Mouse (Mus musculus) thymus, adult 2 months (tissue): Measurements from ENCODE around the gene Sp2. TPM values are rescaled to one million over a fixed set of nuclear protein-coding genes. Genes with fewer than 3 reads are reported as not detected.

Source experiments
- DNase-seq: peaks from one replicate; pipeline ENCODE4 v3.0.0; 2021
- H3K27ac ChIP-seq: fragments of 200-500 bp; 2 replicates; pipeline ENCODE4 v1.5.1; 2012; ENCODE audit warnings: low read length, control low read depth; ENCODE audit not compliant: control insufficient read depth, insufficient read depth
- H3K27me3 ChIP-seq: fragments of 200-500 bp; 2 replicates; pipeline ENCODE4 v1.6.1; 2012; ENCODE audit warnings: mild to moderate bottlenecking, low read length, moderate library complexity, mixed read lengths; ENCODE audit not compliant: control insufficient read depth, insufficient read depth
- H3K36me3 ChIP-seq: fragments of 200-500 bp; 2 replicates; pipeline ENCODE4 v1.6.1; 2012; ENCODE audit warnings: mild to moderate bottlenecking, low read length, moderate library complexity; ENCODE audit not compliant: control insufficient read depth, insufficient read depth
- H3K4me1 ChIP-seq: fragments of 200-500 bp; replicated peaks from 2 replicates; pipeline ENCODE4 v1.6.1; 2012; ENCODE audit warnings: low read length; ENCODE audit not compliant: control insufficient read depth, insufficient read depth
- H3K4me3 ChIP-seq: fragments of 200-500 bp; 2 replicates; pipeline ENCODE4 v1.5.1; 2012; ENCODE audit warnings: mild to moderate bottlenecking, low read length, control low read depth, moderate library complexity; ENCODE audit not compliant: control insufficient read depth, insufficient read depth
- CTCF ChIP-seq: fragments of 200-500 bp; IDR thresholded peaks from 2 replicates; pipeline ENCODE4 v1.5.1; 2012; ENCODE audit warnings: mild to moderate bottlenecking, control low read depth, low read length, moderate library complexity, borderline replicate concordance; ENCODE audit not compliant: control insufficient read depth, poor library complexity, insufficient read depth; ENCODE audit errors: extremely low read depth
- POLR2A ChIP-seq: fragments of 200-500 bp; IDR thresholded peaks from 2 replicates; pipeline ENCODE4 v1.6.1; 2012; ENCODE audit warnings: mild to moderate bottlenecking, low read length, control low read depth, moderate library complexity; ENCODE audit not compliant: control insufficient read depth, poor library complexity, insufficient read depth; ENCODE audit errors: extremely low read depth
- WGBS: fragments of 180-500 bp; shearing (Covaris S2); methylation state at CpG from one replicate; pipeline ENCODE4 v1.1.7; 2018; 5-methylcytosine and 5-hydroxymethylcytosine counted together
- polyA plus RNA-seq: library from polyadenylated mRNA; depleted of rRNA; stranded (reverse); fragments of >200 nt; gene quantifications from 2 replicates; pipeline ENCODE4 v1.2.3, GENCODE M21; 2012

The Sp2 gene
- polyA plus RNA-seq, 1 experiment, result 46.6 TPM

- peaks cover 16% of the 10 kb centered on the region for H3K4me1 ChIP-seq
- H3K27me3 ChIP-seq, result no peaks in the 10 kb centered on the region
- H3K36me3 ChIP-seq, result no peaks in the 10 kb centered on the region
- TF ChIP-seq POLR2A, result no peak
- no peak for TF ChIP-seq CTCF
- WGBS, result 90% methylated on average over 16 of the region's 16 CpGs
- H3K4me3 ChIP-seq, result no peak overlapping the region
- DNase-seq, result no peak
- H3K27ac ChIP-seq, result no peak overlapping the region
These were observed 41.9 kb downstream of the Sp2 start for GRCm38 (mm10) chr11:96940578-96941465.

- DNase-seq, result no peak
- H3K4me3 ChIP-seq, result no peak overlapping the region
- TF ChIP-seq POLR2A, result no peak
- no peak for TF ChIP-seq CTCF
- 86% methylated on average over 6 of the region's 6 CpGs for WGBS
- no peak overlapping the region for H3K27ac ChIP-seq
- no peaks in the 10 kb centered on the region for H3K36me3 ChIP-seq
- peaks cover 6% of the 10 kb centered on the region for H3K4me1 ChIP-seq
- no peaks in the 10 kb centered on the region for H3K27me3 ChIP-seq
These were observed 44.3 kb downstream of the Sp2 start for GRCm38 (mm10) chr11:96938426-96938800.

- Histone ChIP-seq H3K36me3 (no peaks in the 10 kb centered on the region), H3K4me3 (no peak overlapping the region), H3K4me1 (peaks cover 4% of the 10 kb centered on the region), H3K27ac (no peak overlapping the region), H3K27me3 (no peaks in the 10 kb centered on the region)
- 76% methylated on average over 10 of the region's 10 CpGs for WGBS
- TF ChIP-seq CTCF (peak; percentile 23; the same call in 1 of the 2 replicates), POLR2A (no peak)
- DNase-seq, result no peak
These were observed 45.0 kb downstream of the Sp2 start for GRCm38 (mm10) chr11:96937549-96938425.

- TF ChIP-seq CTCF, result no peak
- TF ChIP-seq POLR2A, result no peak
- H3K4me1 ChIP-seq, result peaks cover 4% of the 10 kb centered on the region
- WGBS, result 92% methylated on average over 9 of the region's 9 CpGs
- DNase-seq, result no peak
- H3K36me3 ChIP-seq, result no peaks in the 10 kb centered on the region
- no peak overlapping the region for H3K27ac ChIP-seq
- H3K4me3 ChIP-seq, result no peak overlapping the region
- no peaks in the 10 kb centered on the region for H3K27me3 ChIP-seq
These were observed 46.7 kb downstream of the Sp2 start for GRCm38 (mm10) chr11:96935872-96936650.

GRCm38 (mm10) chr11:96934921-96935356 lies 47.8 kb downstream of the Sp2 start:
- WGBS, result 57% methylated on average over 12 of the region's 12 CpGs
- TF ChIP-seq CTCF (no peak), POLR2A (no peak)
- Histone ChIP-seq H3K36me3 (no peaks in the 10 kb centered on the region), H3K27ac (no peak overlapping the region), H3K27me3 (no peaks in the 10 kb centered on the region), H3K4me3 (no peak overlapping the region), H3K4me1 (peaks cover 4% of the 10 kb centered on the region)
- DNase-seq, result no peak

- Histone ChIP-seq H3K27ac (no peak overlapping the region), H3K4me3 (no peak overlapping the region), H3K4me1 (peaks cover 4% of the 10 kb centered on the region), H3K36me3 (no peaks in the 10 kb centered on the region), H3K27me3 (no peaks in the 10 kb centered on the region)
- TF ChIP-seq CTCF (no peak), POLR2A (no peak)
- DNase-seq, result no peak
- 89% methylated on average over 13 of the region's 13 CpGs for WGBS
These were observed 49.0 kb downstream of the Sp2 start for GRCm38 (mm10) chr11:96933562-96934276.
